Mouse (Mus musculus): ENCODE measurements around the gene Opalin. TPM values are rescaled to one million over a fixed set of nuclear protein-coding genes. Genes with fewer than 3 reads are reported as not detected.

The Opalin gene
- total RNA-seq, 4 experiments from 2014 or later, result not detected

GRCm38 (mm10) chr19:41014003-41014402 lies 62.9 kb downstream of the Opalin start:
- no peak for DNase-seq

GRCm38 (mm10) chr19:41013591-41013990 lies 63.3 kb downstream of the Opalin start:
- no peak for DNase-seq

Other genes starting within 250 kb of the Opalin start
- 10 to 100 TPM in 1 of 4 experiments, 1 to 10 TPM in 3; 6.2 to 11.6 (median 6.9) TPM for gene Ccnj, start 245.8 kb downstream of the Opalin start, total RNA-seq (2022)
- gene Zfp518a, start 182.4 kb downstream of the Opalin start, total RNA-seq (2022), result 10 to 100 TPM; 11.8 to 14.3 (median 13.9) TPM
- gene Blnk, start 82.6 kb downstream of the Opalin start, total RNA-seq (2022), result 1 to 10 TPM; 1.2 to 4.8 (median 3.1) TPM
- not detected for gene Dntt, start 47.8 kb downstream of the Opalin start, total RNA-seq (2022)
- gene Tll2, start 129.7 kb upstream of the Opalin start, total RNA-seq (2022), result under 1 TPM in 1 of 4 experiments, not detected in 3; 0.07 TPM
- 100 to 1,000 TPM; 163 to 188 (median 173) TPM for gene Tm9sf3, start 186.9 kb upstream of the Opalin start, total RNA-seq (2022)